Mouse (Mus musculus) frontal cortex, adult 2 months (tissue): ENCODE measurements around the gene Camsap2. TPM values are rescaled to one million over a fixed set of nuclear protein-coding genes. Genes with fewer than 3 reads are reported as not detected.

Source experiments
- DNase-seq, 2 experiments: peaks; one replicate each; pipeline ENCODE4 v3.0.0; 2022; ENCODE audit warnings: low spot score in 1 of 2; ENCODE audit errors: extremely low spot score in 1 of 2
- polyA plus RNA-seq: library from polyadenylated mRNA; depleted of rRNA; stranded (reverse); fragments of >200 nt; gene quantifications from 2 replicates; pipeline ENCODE4 v1.2.3, GENCODE M21; 2012; rRNA removed

Camsap2 gene
- polyA plus RNA-seq: 53.6 and 53.7 TPM in 2 replicates

GRCm38 (mm10) chr1:136345454-136346372, at the start of gene Camsap2:
Gene Camsap2, minus strand, starts transcription at chr1:136346104.
- peak; percentile 85 to 97 for DNase-seq

GRCm38 (mm10) chr1:136395073-136395472, 49.2 kb upstream of the Camsap2 start:
- DNase-seq: no peak

- no peak for DNase-seq
Observed at GRCm38 (mm10) chr1:136394506-136394905, 48.6 kb upstream of the Camsap2 start.

GRCm38 (mm10) chr1:136386914-136387313, 41.0 kb upstream of the Camsap2 start:
- DNase-seq: no peak

- no peak for DNase-seq
Observed at GRCm38 (mm10) chr1:136381583-136381982, 35.7 kb upstream of the Camsap2 start.

GRCm38 (mm10) chr1:136381169-136381568, 35.3 kb upstream of the Camsap2 start:
- no peak for DNase-seq

GRCm38 (mm10) chr1:136380606-136381005, 34.7 kb upstream of the Camsap2 start:
- DNase-seq: no peak

GRCm38 (mm10) chr1:136380161-136380560, 34.3 kb upstream of the Camsap2 start:
- no peak for DNase-seq

GRCm38 (mm10) chr1:136379261-136379660, 33.4 kb upstream of the Camsap2 start:
- no peak for DNase-seq

- DNase-seq: no peak
Observed at GRCm38 (mm10) chr1:136365986-136366385, 20.1 kb upstream of the Camsap2 start.

- DNase-seq: peak; percentile 23 to 86
Observed at GRCm38 (mm10) chr1:136364711-136365110, 18.8 kb upstream of the Camsap2 start.

GRCm38 (mm10) chr1:136363035-136363434, 17.1 kb upstream of the Camsap2 start:
- no peak for DNase-seq

GRCm38 (mm10) chr1:136362567-136362966, 16.7 kb upstream of the Camsap2 start:
- peak in 1 of 2 experiments; percentile 35 for DNase-seq

GRCm38 (mm10) chr1:136361373-136361772, 15.5 kb upstream of the Camsap2 start:
- no peak for DNase-seq

GRCm38 (mm10) chr1:136360909-136361308, 15.0 kb upstream of the Camsap2 start:
- no peak for DNase-seq

- DNase-seq: no peak
Observed at GRCm38 (mm10) chr1:136358841-136359360, 13.0 kb upstream of the Camsap2 start.

- DNase-seq: no peak
Observed at GRCm38 (mm10) chr1:136355651-136356050, 9.7 kb upstream of the Camsap2 start.

- no peak for DNase-seq
Observed at GRCm38 (mm10) chr1:136350699-136351200, 4.8 kb upstream of the Camsap2 start.

- no peak for DNase-seq
Observed at GRCm38 (mm10) chr1:136348137-136348536, 2.2 kb upstream of the Camsap2 start.

GRCm38 (mm10) chr1:136347140-136347539, 1.2 kb upstream of the Camsap2 start:
- no peak for DNase-seq

- DNase-seq: no peak
Observed at GRCm38 (mm10) chr1:136346373-136347035, 600 bp upstream of the Camsap2 start.
